Mouse (Mus musculus): ENCODE results near the gene Prkcz. TPM values are rescaled to one million over a fixed set of nuclear protein-coding genes. Genes with fewer than 3 reads are reported as not detected.
"Not testable (repeated sequence)": the region's sequence is repeated elsewhere in the genome, so short reads cannot be mapped to it uniquely, and the experiment has no call there.

Gene Prkcz
- polyA plus RNA-seq, 2 experiments = 0.99 to 1.7 TPM

GRCm38 (mm10) chr4:155344299-155344600, 16.9 kb downstream of the Prkcz start:
- Histone ChIP-seq H3K27me3 (ENCODE audit: control insufficient read depth, insufficient read depth, low read length) (peaks cover 20% of the 10 kb centered on the region), H3K36me3 (replicated peaks; ENCODE audit: control insufficient read depth, insufficient read depth, low read depth) (no peaks in the 10 kb centered on the region), H3K27ac (no peak overlapping the region), H3K4me3 (ENCODE audit: insufficient read depth in 1 of 2, low read depth in 2 of 2, low read length in 2 of 2) (no peak overlapping the region), H3K4me2 (ENCODE audit: low read depth) (no peak overlapping the region), H3K9ac (replicated peaks) (no peak overlapping the region), H3K9me3 (ENCODE audit: control insufficient read depth, low read length) (no peaks in the 10 kb centered on the region), H3K4me1 (replicated peaks; ENCODE audit: control insufficient read depth in 2 of 2, insufficient read depth in 2 of 2, low read length in 1 of 2) (no peaks in the 10 kb centered on the region)
- no peak for TF ChIP-seq EP300 (IDR thresholded peaks at IDR 0.05; ENCODE audit: low read depth)
- TF ChIP-seq CTCF (IDR thresholded peaks at IDR 0.05; ENCODE audit: low read depth) = no peak
- ATAC-seq (ENCODE audit: insufficient read depth) = no peak
- no peak for DNase-seq (ENCODE audit: low read depth in 3 of 3, low spot score in 3 of 3)
- 50% methylated on average over 3 of the region's 3 CpGs for WGBS (ENCODE audit: insufficient replicate concordance)

DNA sequence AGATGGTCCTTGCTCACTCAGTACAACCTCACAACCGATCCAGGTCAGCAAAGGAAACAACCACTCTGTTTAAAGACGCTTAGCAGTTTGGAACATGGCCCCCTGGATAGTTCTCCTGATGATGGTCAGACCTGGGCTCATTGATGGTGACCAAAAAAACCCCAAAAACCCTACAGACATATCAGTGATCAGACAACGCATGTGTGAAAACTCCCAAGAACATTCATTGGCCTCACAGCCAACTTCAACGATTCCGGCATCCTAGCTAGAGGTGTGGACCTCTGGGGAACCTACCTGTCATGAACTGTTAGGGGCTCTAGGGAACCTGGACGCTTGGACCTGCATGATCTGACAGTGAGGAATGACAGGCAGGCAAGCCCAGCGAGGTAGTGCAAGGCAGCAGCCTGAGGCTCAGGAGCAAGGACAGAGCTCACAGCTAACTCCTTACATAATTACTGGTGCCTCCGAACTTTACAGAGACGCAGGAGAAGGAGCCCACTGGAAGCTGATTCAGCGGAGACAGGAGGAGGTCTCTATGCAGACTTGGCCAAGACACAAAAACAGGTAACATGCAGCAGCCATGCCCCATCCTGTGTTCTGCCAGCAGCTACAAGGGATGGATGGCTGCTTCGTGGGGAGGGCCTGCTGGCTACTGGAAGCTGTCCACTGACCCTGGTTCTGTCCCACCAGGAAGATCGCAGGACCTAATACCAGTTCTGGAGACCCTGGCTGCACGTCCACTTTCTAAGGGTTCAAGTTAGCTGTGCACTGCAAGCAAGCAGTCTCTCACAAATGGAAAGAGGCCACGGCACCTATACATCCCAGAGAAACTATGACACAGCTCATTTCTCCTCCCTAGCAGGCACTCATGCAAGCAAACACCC, 17.5 kb downstream of the Prkcz start:
- Histone ChIP-seq H3K9me3 (ENCODE audit: control insufficient read depth, low read length) (no peaks in the 10 kb centered on the region), H3K9ac (replicated peaks) (no peak overlapping the region), H3K4me3 (ENCODE audit: insufficient read depth in 1 of 2, low read depth in 2 of 2, low read length in 2 of 2) (no peak overlapping the region), H3K4me1 (replicated peaks; ENCODE audit: control insufficient read depth in 2 of 2, insufficient read depth in 2 of 2, low read length in 1 of 2) (no peaks in the 10 kb centered on the region), H3K27ac (no peak overlapping the region), H3K4me2 (ENCODE audit: low read depth) (no peak overlapping the region), H3K36me3 (replicated peaks; ENCODE audit: control insufficient read depth, insufficient read depth, low read depth) (no peaks in the 10 kb centered on the region), H3K27me3 (ENCODE audit: control insufficient read depth, insufficient read depth, low read length) (peaks cover 20% of the 10 kb centered on the region)
- ATAC-seq (ENCODE audit: insufficient read depth) = no peak
- no peak for DNase-seq (ENCODE audit: low read depth in 3 of 3, low spot score in 3 of 3)
- 54% methylated on average over 14 of the region's 14 CpGs for WGBS (ENCODE audit: insufficient replicate concordance)
- TF ChIP-seq EP300 (IDR thresholded peaks at IDR 0.05; ENCODE audit: low read depth) (no peak), CTCF (IDR thresholded peaks at IDR 0.05; ENCODE audit: low read depth) (no peak)

DNA sequence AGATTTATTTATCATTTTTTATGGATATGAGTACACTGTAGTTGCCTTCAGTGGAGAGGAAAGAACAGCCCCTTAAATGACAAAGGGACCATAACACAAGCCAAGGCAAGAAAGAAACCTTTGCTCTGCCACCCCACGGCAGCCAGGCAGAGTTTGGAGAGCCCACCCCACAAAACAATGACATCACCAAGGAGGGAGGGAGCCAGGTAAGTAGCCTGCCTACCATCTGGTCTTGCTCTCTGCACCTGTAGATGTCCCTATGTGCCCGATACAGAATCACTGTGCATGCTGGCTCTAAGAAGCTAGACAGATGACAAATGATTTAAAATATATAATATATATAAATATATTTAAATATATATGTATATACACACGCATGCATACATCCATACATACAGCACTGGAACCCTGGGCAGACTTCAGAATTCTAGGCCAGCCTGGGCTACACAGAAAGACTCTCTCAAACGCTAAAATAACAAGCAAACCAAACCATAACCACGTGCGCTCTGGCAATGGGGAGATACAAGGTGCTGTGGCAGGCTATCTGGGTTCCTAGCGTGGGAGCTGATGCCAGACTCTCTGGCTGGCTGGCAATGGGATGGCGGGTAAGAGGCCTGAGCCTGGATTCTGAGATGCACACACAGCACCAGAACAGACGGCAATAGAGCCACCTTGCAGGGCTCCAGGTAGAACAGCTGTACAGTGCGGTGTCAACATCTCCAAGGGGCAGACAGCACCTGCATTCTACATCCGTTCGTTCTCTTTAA, 24.7 kb downstream of the Prkcz start:
- H3K27ac ChIP-seq = no peak overlapping the region
- WGBS (ENCODE audit: insufficient replicate concordance) = 65% methylated on average over 12 of the region's 12 CpGs
- H3K36me3 ChIP-seq (replicated peaks; ENCODE audit: control insufficient read depth, insufficient read depth, low read depth) = no peaks in the 10 kb centered on the region
- no peak for DNase-seq (ENCODE audit: low read depth in 3 of 3, low spot score in 3 of 3)
- H3K27me3 ChIP-seq (ENCODE audit: control insufficient read depth, insufficient read depth, low read length) = no peaks in the 10 kb centered on the region
- no peak for ATAC-seq (ENCODE audit: insufficient read depth)
- H3K4me3 ChIP-seq (ENCODE audit: insufficient read depth in 1 of 2, low read depth in 2 of 2, low read length in 2 of 2) = no peak overlapping the region
- no peak overlapping the region for H3K9ac ChIP-seq (replicated peaks)
- H3K4me1 ChIP-seq (replicated peaks; ENCODE audit: control insufficient read depth in 2 of 2, insufficient read depth in 2 of 2, low read length in 1 of 2) = no peaks in the 10 kb centered on the region
- no peak overlapping the region for H3K4me2 ChIP-seq (ENCODE audit: low read depth)
- H3K9me3 ChIP-seq (ENCODE audit: control insufficient read depth, low read length) = no peaks in the 10 kb centered on the region
- TF ChIP-seq EP300 (IDR thresholded peaks at IDR 0.05; ENCODE audit: low read depth) (no peak), CTCF (IDR thresholded peaks at IDR 0.05; ENCODE audit: low read depth) (no peak)

DNA sequence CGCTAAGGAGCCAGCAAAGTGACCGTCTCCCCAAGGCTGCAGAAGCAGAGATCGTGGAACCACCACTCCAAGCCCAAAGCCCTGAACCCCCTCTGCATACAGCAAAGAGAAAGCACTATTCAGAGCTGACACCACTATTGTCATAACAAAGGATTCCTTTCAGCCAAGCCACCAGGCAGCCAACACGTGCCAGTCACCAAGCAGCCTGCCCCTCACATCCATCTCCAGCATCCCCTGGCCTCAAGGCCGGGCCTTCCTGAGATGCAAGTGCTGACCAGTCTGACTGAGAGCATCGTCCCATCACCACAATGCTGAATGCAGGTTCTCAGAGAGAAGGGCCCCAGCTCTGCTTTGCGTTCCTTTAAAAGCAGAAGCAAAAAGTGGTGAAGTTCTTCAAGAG, 28.9 kb downstream of the Prkcz start:
- Histone ChIP-seq H3K4me2 (ENCODE audit: low read depth) (no peak overlapping the region), H3K9ac (replicated peaks) (no peak overlapping the region), H3K36me3 (replicated peaks; ENCODE audit: control insufficient read depth, insufficient read depth, low read depth) (no peaks in the 10 kb centered on the region), H3K4me1 (replicated peaks; ENCODE audit: control insufficient read depth in 2 of 2, insufficient read depth in 2 of 2, low read length in 1 of 2) (no peaks in the 10 kb centered on the region), H3K27ac (no peak overlapping the region), H3K27me3 (ENCODE audit: control insufficient read depth, insufficient read depth, low read length) (no peaks in the 10 kb centered on the region), H3K9me3 (ENCODE audit: control insufficient read depth, low read length) (no peaks in the 10 kb centered on the region), H3K4me3 (ENCODE audit: insufficient read depth in 1 of 2, low read depth in 2 of 2, low read length in 2 of 2) (no peak overlapping the region)
- ATAC-seq (ENCODE audit: insufficient read depth) (no peak), DNase-seq (ENCODE audit: low read depth in 3 of 3, low spot score in 3 of 3) (no peak)
- 51% methylated on average over 7 of the region's 7 CpGs for WGBS (ENCODE audit: insufficient replicate concordance)
- TF ChIP-seq CTCF (IDR thresholded peaks at IDR 0.05; ENCODE audit: low read depth) (no peak), EP300 (IDR thresholded peaks at IDR 0.05; ENCODE audit: low read depth) (no peak)

DNA sequence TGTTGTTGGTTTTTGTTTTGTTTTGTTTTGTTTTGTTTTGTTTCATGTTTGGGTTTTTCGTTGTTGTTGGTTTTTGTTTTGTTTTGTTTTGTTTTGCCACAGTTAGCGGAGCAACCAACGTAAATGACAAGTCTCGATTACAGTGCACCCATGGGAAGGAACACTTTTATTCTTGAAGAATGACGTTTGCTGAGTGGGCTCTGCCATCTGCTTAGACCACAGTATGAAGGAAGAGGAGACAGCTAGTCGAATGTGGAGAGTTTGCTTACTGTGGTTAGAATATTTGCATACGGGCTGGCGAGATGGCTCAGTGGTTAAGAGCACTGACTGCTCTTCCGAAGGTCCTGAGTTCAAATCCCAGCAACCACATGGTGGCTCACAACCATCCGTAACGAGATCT, 32.8 kb downstream of the Prkcz start:
- not testable (repeated sequence) for H3K9ac ChIP-seq (replicated peaks); H3K4me3 ChIP-seq (ENCODE audit: insufficient read depth in 1 of 2, low read depth in 2 of 2, low read length in 2 of 2); H3K36me3 ChIP-seq (replicated peaks; ENCODE audit: control insufficient read depth, insufficient read depth, low read depth); H3K27ac ChIP-seq; H3K9me3 ChIP-seq (ENCODE audit: control insufficient read depth, low read length); DNase-seq (ENCODE audit: low read depth in 3 of 3, low spot score in 3 of 3); H3K27me3 ChIP-seq (ENCODE audit: control insufficient read depth, insufficient read depth, low read length); ATAC-seq (ENCODE audit: insufficient read depth); H3K4me2 ChIP-seq (ENCODE audit: low read depth); H3K4me1 ChIP-seq (replicated peaks; ENCODE audit: control insufficient read depth in 2 of 2, insufficient read depth in 2 of 2, low read length in 1 of 2)
- WGBS (ENCODE audit: insufficient replicate concordance) = 64% methylated on average over 11 of the region's 11 CpGs
